Mouse (Mus musculus): ENCODE measurements around the gene Sult2b1. TPM values are rescaled to one million over a fixed set of nuclear protein-coding genes. Genes with fewer than 3 reads are reported as not detected.

Sult2b1 gene
- polyA plus RNA-seq, 1 experiment from 2014 or later, result 5.2 TPM

GRCm38 (mm10) chr7:45798931-45799330, 14.5 kb upstream of the Sult2b1 start:
- Histone ChIP-seq H3K4me3 (no peak overlapping the region), H3K4me1 (replicated peaks) (peaks cover 29% of the 10 kb centered on the region), H3K9me3 (no peaks in the 10 kb centered on the region), H3K36me3 (peaks cover 90% of the 10 kb centered on the region), H3K4me2 (peak overlapping the region; percentile 54), H3K27ac (no peak overlapping the region), H3K27me3 (peaks cover 50% of the 10 kb centered on the region), H3K9ac (no peak overlapping the region)
- WGBS, result 54% methylated on average over 7 of the region's 7 CpGs
- ATAC-seq (ENCODE audit: low FRiP score), result no peak

GRCm38 (mm10) chr7:45798511-45798836, 14.0 kb upstream of the Sult2b1 start:
- no peak for ATAC-seq (ENCODE audit: low FRiP score)
- Histone ChIP-seq H3K27ac (no peak overlapping the region), H3K36me3 (peaks cover 90% of the 10 kb centered on the region), H3K27me3 (peaks cover 54% of the 10 kb centered on the region), H3K4me2 (peak overlapping the region; percentile 54), H3K9ac (peak overlapping the region; percentile 71), H3K4me1 (replicated peaks) (peaks cover 29% of the 10 kb centered on the region), H3K9me3 (no peaks in the 10 kb centered on the region), H3K4me3 (peak overlapping the region; percentile 34)
- WGBS, result 5% methylated on average over 19 of the region's 19 CpGs

- peaks cover 29% of the 10 kb centered on the region for H3K4me1 ChIP-seq (replicated peaks)
- WGBS, result 2% methylated on average over 60 of the region's 60 CpGs
- peak overlapping the region; percentile 71 for H3K9ac ChIP-seq
- H3K36me3 ChIP-seq, result peaks cover 90% of the 10 kb centered on the region
- ATAC-seq (ENCODE audit: low FRiP score), result no peak
- H3K9me3 ChIP-seq, result no peaks in the 10 kb centered on the region
- peaks cover 58% of the 10 kb centered on the region for H3K27me3 ChIP-seq
- H3K4me3 ChIP-seq, result peak overlapping the region; percentile 34
- H3K27ac ChIP-seq, result no peak overlapping the region
- H3K4me2 ChIP-seq, result peak overlapping the region; percentile 54
Observed at GRCm38 (mm10) chr7:45797661-45798510, 13.4 kb upstream of the Sult2b1 start.

GRCm38 (mm10) chr7:45796950-45797349, 12.5 kb upstream of the Sult2b1 start:
- Histone ChIP-seq H3K4me3 (0 out of 2 replicates have a peak overlapping the region, but pooled peaks have one; percentile 34), H3K36me3 (peaks cover 90% of the 10 kb centered on the region), H3K4me1 (replicated peaks) (peaks cover 29% of the 10 kb centered on the region), H3K9me3 (no peaks in the 10 kb centered on the region), H3K27ac (no peak overlapping the region), H3K9ac (peak overlapping the region; percentile 71), H3K27me3 (peaks cover 64% of the 10 kb centered on the region), H3K4me2 (peak overlapping the region; percentile 54)
- WGBS, result 43% methylated on average over 6 of the region's 6 CpGs
- no peak for ATAC-seq (ENCODE audit: low FRiP score)

GRCm38 (mm10) chr7:45794971-45795370, 10.5 kb upstream of the Sult2b1 start:
- Histone ChIP-seq H3K4me2 (no peak overlapping the region), H3K9ac (peak overlapping the region; percentile 24; the same call in 1 of the 2 replicates), H3K36me3 (peaks cover 90% of the 10 kb centered on the region), H3K4me1 (replicated peaks) (peaks cover 23% of the 10 kb centered on the region), H3K27me3 (peaks cover 64% of the 10 kb centered on the region), H3K9me3 (no peaks in the 10 kb centered on the region), H3K27ac (no peak overlapping the region), H3K4me3 (no peak overlapping the region)
- ATAC-seq (ENCODE audit: low FRiP score), result no peak
- WGBS, result 95% methylated on average over 29 of the region's 29 CpGs

- Histone ChIP-seq H3K9ac (0 out of 2 replicates have a peak overlapping the region, but pooled peaks have one; percentile 5), H3K9me3 (no peaks in the 10 kb centered on the region), H3K4me3 (no peak overlapping the region), H3K27ac (no peak overlapping the region), H3K36me3 (peaks cover 94% of the 10 kb centered on the region), H3K4me2 (no peak overlapping the region), H3K27me3 (peaks cover 63% of the 10 kb centered on the region), H3K4me1 (replicated peaks) (peaks cover 23% of the 10 kb centered on the region)
- 86% methylated on average over 40 of the region's 44 CpGs for WGBS
- no peak for ATAC-seq (ENCODE audit: low FRiP score)
Observed at GRCm38 (mm10) chr7:45793969-45794585, 9.6 kb upstream of the Sult2b1 start.

GRCm38 (mm10) chr7:45793240-45793639, 8.8 kb upstream of the Sult2b1 start:
- H3K27me3 ChIP-seq, result peaks cover 57% of the 10 kb centered on the region
- H3K4me3 ChIP-seq, result no peak overlapping the region
- no peak overlapping the region for H3K27ac ChIP-seq
- no peak overlapping the region for H3K4me2 ChIP-seq
- H3K36me3 ChIP-seq, result peaks cover 94% of the 10 kb centered on the region
- WGBS, result 86% methylated on average over 24 of the region's 24 CpGs
- no peaks in the 10 kb centered on the region for H3K9me3 ChIP-seq
- peaks cover 18% of the 10 kb centered on the region for H3K4me1 ChIP-seq (replicated peaks)
- H3K9ac ChIP-seq, result no peak overlapping the region
- ATAC-seq (ENCODE audit: low FRiP score), result no peak

GRCm38 (mm10) chr7:45791756-45792490, 7.5 kb upstream of the Sult2b1 start:
- WGBS, result 79% methylated on average over 17 of the region's 17 CpGs
- no peak overlapping the region for H3K9ac ChIP-seq
- H3K27me3 ChIP-seq, result peaks cover 44% of the 10 kb centered on the region
- H3K27ac ChIP-seq, result no peak overlapping the region
- peaks cover 99% of the 10 kb centered on the region for H3K36me3 ChIP-seq
- no peak for ATAC-seq (ENCODE audit: low FRiP score)
- H3K4me1 ChIP-seq (replicated peaks), result peaks cover 18% of the 10 kb centered on the region
- H3K9me3 ChIP-seq, result no peaks in the 10 kb centered on the region
- H3K4me3 ChIP-seq, result no peak overlapping the region
- no peak overlapping the region for H3K4me2 ChIP-seq

- H3K9ac ChIP-seq, result no peak overlapping the region
Observed at GRCm38 (mm10) chr7:45790721-45791120, 6.3 kb upstream of the Sult2b1 start.

GRCm38 (mm10) chr7:45787642-45788041, 3.2 kb upstream of the Sult2b1 start:
- Histone ChIP-seq H3K9ac (no peak overlapping the region), H3K4me2 (peak overlapping the region; percentile 94), H3K36me3 (peaks cover 56% of the 10 kb centered on the region), H3K27ac (no peak overlapping the region), H3K4me3 (peak overlapping the region; percentile 91), H3K27me3 (peaks cover 6% of the 10 kb centered on the region), H3K9me3 (no peaks in the 10 kb centered on the region), H3K4me1 (replicated peaks) (peaks cover 42% of the 10 kb centered on the region)
- no peak for ATAC-seq (ENCODE audit: low FRiP score)
- WGBS, result 87% methylated on average over 22 of the region's 22 CpGs

More at GRCm38 (mm10) chr7:45790721-45791120, 6.3 kb upstream of the Sult2b1 start:
- Histone ChIP-seq H3K4me2 (no peak overlapping the region), H3K27me3 (peaks cover 31% of the 10 kb centered on the region), H3K27ac (no peak overlapping the region), H3K36me3 (peaks cover 87% of the 10 kb centered on the region), H3K4me1 (replicated peaks) (peaks cover 26% of the 10 kb centered on the region), H3K4me3 (no peak overlapping the region), H3K9me3 (no peaks in the 10 kb centered on the region)
- 79% methylated on average over 6 of the region's 6 CpGs for WGBS
- ATAC-seq (ENCODE audit: low FRiP score), result no peak

GRCm38 (mm10) chr7:45786661-45787413, 2.4 kb upstream of the Sult2b1 start:
- no peaks in the 10 kb centered on the region for H3K9me3 ChIP-seq
- 8% methylated on average over 17 of the region's 17 CpGs for WGBS
- peaks cover 42% of the 10 kb centered on the region for H3K4me1 ChIP-seq (replicated peaks)
- peaks cover 7% of the 10 kb centered on the region; the same call in 1 of the 2 replicates for H3K27me3 ChIP-seq
- H3K27ac ChIP-seq, result peak overlapping the region; percentile 99
- peaks cover 48% of the 10 kb centered on the region for H3K36me3 ChIP-seq
- 0 out of 2 replicates have a peak, but pooled peaks have one; percentile 14 for ATAC-seq (ENCODE audit: low FRiP score)
- peak overlapping the region; percentile 91 for H3K4me3 ChIP-seq
- peak overlapping the region; percentile 94 for H3K4me2 ChIP-seq
- H3K9ac ChIP-seq, result peak overlapping the region; percentile 98

Measured in hindbrain, embryonic 13.5 days (tissue).